Mouse (Mus musculus): Measurements from ENCODE around the gene Slc38a6. TPM values are rescaled to one million over a fixed set of nuclear protein-coding genes. Genes with fewer than 3 reads are reported as not detected.

Slc38a6 gene
- polyA plus RNA-seq, 1 experiment = 7.8 TPM

- H3K4me2 ChIP-seq (ENCODE audit: low read depth) = peak overlapping the region; percentile 82
- peaks cover 12% of the 10 kb centered on the region for H3K36me3 ChIP-seq (ENCODE audit: control insufficient read depth, insufficient read depth)
- no peak overlapping the region for H3K4me3 ChIP-seq
- H3K27me3 ChIP-seq (ENCODE audit: control insufficient read depth, insufficient read depth, insufficient read length) = no peaks in the 10 kb centered on the region
- no peak overlapping the region for H3ac ChIP-seq (ENCODE audit: control insufficient read depth, insufficient read length)
- peaks cover 10% of the 10 kb centered on the region for H3K79me2 ChIP-seq (ENCODE audit: control insufficient read depth, insufficient read depth)
- TF ChIP-seq TCF12 (IDR thresholded peaks at IDR 0.05; ENCODE audit: insufficient read depth, poor library complexity, severe bottlenecking) = no peak
- TF ChIP-seq POLR2AphosphoS2 (IDR thresholded peaks at IDR 0.05; ENCODE audit: insufficient read length, low read depth) = no peak
- no peak for TF ChIP-seq TCF3 (IDR thresholded peaks at IDR 0.05; ENCODE audit: insufficient read length, low read depth)
- no peak for TF ChIP-seq POLR2A (IDR thresholded peaks at IDR 0.05; ENCODE audit: insufficient read length, low read depth)
- TF ChIP-seq MYOD1 (IDR thresholded peaks at IDR 0.05; ENCODE audit: control insufficient read depth in 1 of 3, insufficient read length in 2 of 3, low read depth in 2 of 3) = no peak
- no peak for TF ChIP-seq CEBPB (IDR thresholded peaks at IDR 0.05; ENCODE audit: insufficient read depth, poor library complexity, severe bottlenecking)
- no peak for TF ChIP-seq REST (IDR thresholded peaks at IDR 0.05; ENCODE audit: insufficient read depth, insufficient read length)
- TF ChIP-seq E2F4 (IDR thresholded peaks at IDR 0.05; ENCODE audit: insufficient read depth) = no peak
- no peak for TF ChIP-seq USF1 (IDR thresholded peaks at IDR 0.05; ENCODE audit: low read depth)
- TF ChIP-seq MYOG (IDR thresholded peaks at IDR 0.05; ENCODE audit: control insufficient read depth in 1 of 3, insufficient read depth in 1 of 3, insufficient read length in 2 of 3, low read depth in 2 of 3) = no peak
- no peak for TF ChIP-seq SRF (IDR thresholded peaks at IDR 0.05; ENCODE audit: control insufficient read depth, insufficient read length, low read depth)
- TF ChIP-seq MAX (IDR thresholded peaks at IDR 0.05; ENCODE audit: low read depth) = no peak
These were observed 22.1 kb downstream of the Slc38a6 start for GRCm38 (mm10) chr12:73308711-73309110.

GRCm38 (mm10) chr12:73317706-73318686 is 31.4 kb downstream of the Slc38a6 start:
- no peaks in the 10 kb centered on the region for H3K79me2 ChIP-seq (ENCODE audit: control insufficient read depth, insufficient read depth)
- H3K4me3 ChIP-seq = no peak overlapping the region
- H3K27me3 ChIP-seq (ENCODE audit: control insufficient read depth, insufficient read depth, insufficient read length) = no peaks in the 10 kb centered on the region
- TF ChIP-seq MAX (IDR thresholded peaks at IDR 0.05; ENCODE audit: low read depth) = no peak
- TF ChIP-seq POLR2A (IDR thresholded peaks at IDR 0.05; ENCODE audit: insufficient read length, low read depth) = no peak
- TF ChIP-seq MYOD1 (IDR thresholded peaks at IDR 0.05; ENCODE audit: control insufficient read depth in 1 of 3, insufficient read length in 2 of 3, low read depth in 2 of 3) = no peak
- no peak for TF ChIP-seq REST (IDR thresholded peaks at IDR 0.05; ENCODE audit: insufficient read depth, insufficient read length)
- TF ChIP-seq USF1 (IDR thresholded peaks at IDR 0.05; ENCODE audit: low read depth) = no peak
- no peak overlapping the region for H3K4me2 ChIP-seq (ENCODE audit: low read depth)
- peaks cover 12% of the 10 kb centered on the region for H3K36me3 ChIP-seq (ENCODE audit: control insufficient read depth, insufficient read depth)
- no peak overlapping the region for H3ac ChIP-seq (ENCODE audit: control insufficient read depth, insufficient read length)

GRCm38 (mm10) chr12:73324180-73324586 is 37.6 kb downstream of the Slc38a6 start:
- TF ChIP-seq E2F4 (IDR thresholded peaks at IDR 0.05; ENCODE audit: insufficient read depth) (no peak), TCF3 (IDR thresholded peaks at IDR 0.05; ENCODE audit: insufficient read length, low read depth) (no peak), REST (IDR thresholded peaks at IDR 0.05; ENCODE audit: insufficient read depth, insufficient read length) (no peak), POLR2A (IDR thresholded peaks at IDR 0.05; ENCODE audit: insufficient read length, low read depth) (no peak), SRF (IDR thresholded peaks at IDR 0.05; ENCODE audit: control insufficient read depth, insufficient read length, low read depth) (no peak), MAX (IDR thresholded peaks at IDR 0.05; ENCODE audit: low read depth) (no peak), MYOD1 (IDR thresholded peaks at IDR 0.05; ENCODE audit: control insufficient read depth in 1 of 3, insufficient read length in 2 of 3, low read depth in 2 of 3) (peak; percentile 3 to 78 (median 77)), TCF12 (IDR thresholded peaks at IDR 0.05; ENCODE audit: insufficient read depth, poor library complexity, severe bottlenecking) (peak; percentile 36), MYOG (IDR thresholded peaks at IDR 0.05; ENCODE audit: control insufficient read depth in 1 of 3, insufficient read depth in 1 of 3, insufficient read length in 2 of 3, low read depth in 2 of 3) (peak in 2 of 3 experiments; percentile 43 to 66), USF1 (IDR thresholded peaks at IDR 0.05; ENCODE audit: low read depth) (no peak), POLR2AphosphoS2 (IDR thresholded peaks at IDR 0.05; ENCODE audit: insufficient read length, low read depth) (no peak), CEBPB (IDR thresholded peaks at IDR 0.05; ENCODE audit: insufficient read depth, poor library complexity, severe bottlenecking) (0 out of 2 replicates have a peak, but pooled peaks have one; percentile 6)
- H3K79me2 ChIP-seq (ENCODE audit: control insufficient read depth, insufficient read depth) = no peaks in the 10 kb centered on the region
- no peak overlapping the region for H3ac ChIP-seq (ENCODE audit: control insufficient read depth, insufficient read length)
- H3K27me3 ChIP-seq (ENCODE audit: control insufficient read depth, insufficient read depth, insufficient read length) = no peaks in the 10 kb centered on the region
- H3K36me3 ChIP-seq (ENCODE audit: control insufficient read depth, insufficient read depth) = no peaks in the 10 kb centered on the region
- H3K4me2 ChIP-seq (ENCODE audit: low read depth) = peak overlapping the region; percentile 78
- H3K4me3 ChIP-seq = no peak overlapping the region

- Histone ChIP-seq H3K27me3 (ENCODE audit: control insufficient read depth, insufficient read depth, insufficient read length) (no peaks in the 10 kb centered on the region), H3K36me3 (ENCODE audit: control insufficient read depth, insufficient read depth) (no peaks in the 10 kb centered on the region), H3K79me2 (ENCODE audit: control insufficient read depth, insufficient read depth) (no peaks in the 10 kb centered on the region), H3K4me3 (no peak overlapping the region), H3K4me2 (ENCODE audit: low read depth) (peak overlapping the region; percentile 78), H3ac (ENCODE audit: control insufficient read depth, insufficient read length) (no peak overlapping the region)
- TF ChIP-seq E2F4 (IDR thresholded peaks at IDR 0.05; ENCODE audit: insufficient read depth) = no peak
- TF ChIP-seq REST (IDR thresholded peaks at IDR 0.05; ENCODE audit: insufficient read depth, insufficient read length) = no peak
- no peak for TF ChIP-seq MAX (IDR thresholded peaks at IDR 0.05; ENCODE audit: low read depth)
- no peak for TF ChIP-seq TCF3 (IDR thresholded peaks at IDR 0.05; ENCODE audit: insufficient read length, low read depth)
- TF ChIP-seq POLR2A (IDR thresholded peaks at IDR 0.05; ENCODE audit: insufficient read length, low read depth) = no peak
- no peak for TF ChIP-seq MYOG (IDR thresholded peaks at IDR 0.05; ENCODE audit: control insufficient read depth in 1 of 3, insufficient read depth in 1 of 3, insufficient read length in 2 of 3, low read depth in 2 of 3)
- TF ChIP-seq SRF (IDR thresholded peaks at IDR 0.05; ENCODE audit: control insufficient read depth, insufficient read length, low read depth) = no peak
- TF ChIP-seq USF1 (IDR thresholded peaks at IDR 0.05; ENCODE audit: low read depth) = no peak
- TF ChIP-seq POLR2AphosphoS2 (IDR thresholded peaks at IDR 0.05; ENCODE audit: insufficient read length, low read depth) = no peak
- TF ChIP-seq TCF12 (IDR thresholded peaks at IDR 0.05; ENCODE audit: insufficient read depth, poor library complexity, severe bottlenecking) = no peak
- no peak for TF ChIP-seq MYOD1 (IDR thresholded peaks at IDR 0.05; ENCODE audit: control insufficient read depth in 1 of 3, insufficient read length in 2 of 3, low read depth in 2 of 3)
- TF ChIP-seq CEBPB (IDR thresholded peaks at IDR 0.05; ENCODE audit: insufficient read depth, poor library complexity, severe bottlenecking) = no peak
These were observed 38.2 kb downstream of the Slc38a6 start for GRCm38 (mm10) chr12:73324742-73325141.
